Mouse (Mus musculus) hindbrain, embryonic 13.5 days (tissue): ENCODE results near the gene Slc36a4. TPM values are rescaled to one million over a fixed set of nuclear protein-coding genes. Genes with fewer than 3 reads are reported as not detected.

Source experiments
- ATAC-seq: fragments of 200-750 bp; cut with Nextera tagmentation; 2 replicates; pipeline ENCODE4 v1.8.0; 2017; ENCODE audit warnings: moderate TSS enrichment; ENCODE audit not compliant: low FRiP score
- H3K27ac ChIP-seq: fragments of 300-500 bp; sonication (generic); 2 replicates; pipeline ENCODE4 v1.5.1; 2015; ENCODE audit warnings: inconsistent platforms, mild to moderate bottlenecking, moderate library complexity
- H3K27me3 ChIP-seq: fragments of 300-500 bp; sonication (generic); 2 replicates; pipeline ENCODE4 v1.6.1; 2015; ENCODE audit warnings: mild to moderate bottlenecking, inconsistent platforms
- H3K36me3 ChIP-seq: fragments of 300-500 bp; sonication (generic); 2 replicates; pipeline ENCODE4 v1.6.1; 2015; ENCODE audit warnings: mild to moderate bottlenecking, inconsistent platforms
- H3K4me1 ChIP-seq: fragments of 300-500 bp; sonication (generic); replicated peaks from 2 replicates; pipeline ENCODE4 v1.6.1; 2015; ENCODE audit warnings: inconsistent platforms
- H3K4me2 ChIP-seq: fragments of 300-500 bp; sonication (generic); 2 replicates; pipeline ENCODE4 v1.6.1; 2015; ENCODE audit warnings: inconsistent platforms, mild to moderate bottlenecking, moderate library complexity
- H3K4me3 ChIP-seq: fragments of 300-500 bp; sonication (generic); 2 replicates; pipeline ENCODE4 v1.5.1; 2015; ENCODE audit warnings: mild to moderate bottlenecking, inconsistent platforms
- H3K9ac ChIP-seq: fragments of 300-500 bp; sonication (generic); 2 replicates; pipeline ENCODE4 v1.6.1; 2015; ENCODE audit warnings: mild to moderate bottlenecking, inconsistent platforms
- H3K9me3 ChIP-seq: fragments of 300-500 bp; sonication (generic); 2 replicates; pipeline ENCODE4 v1.6.1; 2016; ENCODE audit warnings: inconsistent platforms
- WGBS: fragments of 180-500 bp; shearing (Covaris S2); methylation state at CpG from one replicate; pipeline ENCODE4 v1.1.7; 2015; 5-methylcytosine and 5-hydroxymethylcytosine counted together
- polyA plus RNA-seq: library from polyadenylated mRNA; unstranded; fragments of >200 nt; fragmentation: Nextera tagmentation; extraction: Ambion mirVana; gene quantifications from 2 replicates; pipeline ENCODE4 v1.2.1, GENCODE M21; 2015

Gene Slc36a4
- 21.4 and 27.2 TPM in 2 replicates for polyA plus RNA-seq

GRCm38 (mm10) chr9:15709599-15710381 is at the start of gene Slc36a4:
Gene Slc36a4 (plus strand): TSS chr9:15709738.
- peak; percentile 95 for ATAC-seq
- peak within 1 kb of the TSS; percentile 71 for H3K4me3 ChIP-seq
- H3K27ac ChIP-seq, result peak within 1 kb of the TSS; percentile 94
- no peaks in the 10 kb centered on the region for H3K9me3 ChIP-seq
- H3K36me3 ChIP-seq, result no peaks in the 10 kb centered on the region
- peak within 1 kb of the TSS; percentile 93 for H3K9ac ChIP-seq
- H3K4me2 ChIP-seq, result peak within 1 kb of the TSS; percentile 72
- H3K4me1 ChIP-seq, result peaks cover 38% of the 10 kb centered on the region
- 0% methylated on average over 47 of the region's 75 CpGs for WGBS
- H3K27me3 ChIP-seq, result no peaks in the 10 kb centered on the region

- Histone ChIP-seq H3K4me3 (no peak overlapping the region), H3K9ac (no peak overlapping the region), H3K27ac (no peak overlapping the region), H3K4me1 (0 out of 2 replicates have a peak, but pooled peaks cover under 1% of the 10 kb centered on the region), H3K4me2 (no peak overlapping the region), H3K9me3 (no peaks in the 10 kb centered on the region), H3K36me3 (no peaks in the 10 kb centered on the region), H3K27me3 (no peaks in the 10 kb centered on the region)
- whole genome bisulfite sequencing, result 91% methylated on average over 7 of the region's 7 CpGs
- no peak for ATAC-seq
Observed at GRCm38 (mm10) chr9:15664606-15665005, 44.9 kb upstream of the Slc36a4 start.

DNA sequence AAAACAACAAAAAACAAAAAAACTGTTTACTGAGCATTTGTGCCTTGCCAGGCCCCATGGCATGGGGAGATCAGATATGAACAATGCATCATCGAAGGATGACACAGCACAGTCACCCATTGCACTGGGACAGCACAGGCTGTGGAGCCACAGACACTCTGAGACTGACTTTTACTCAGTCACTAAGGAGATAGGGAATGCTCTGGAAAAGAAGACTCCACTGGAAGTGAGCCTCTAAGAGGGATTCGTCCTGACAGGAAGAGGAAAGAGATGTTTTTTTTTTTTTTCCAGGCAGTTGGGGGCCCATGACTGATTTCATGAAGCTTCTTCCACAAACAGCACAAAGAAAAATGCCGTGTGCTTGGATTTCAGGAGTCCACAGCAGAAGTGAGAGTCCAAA is 40.1 kb upstream of the Slc36a4 start:
- H3K27ac ChIP-seq, result no peak overlapping the region
- H3K9ac ChIP-seq, result no peak overlapping the region
- peaks cover 8% of the 10 kb centered on the region; the same call in 1 of the 2 replicates for H3K4me1 ChIP-seq
- no peak for ATAC-seq
- H3K9me3 ChIP-seq, result no peaks in the 10 kb centered on the region
- H3K36me3 ChIP-seq, result no peaks in the 10 kb centered on the region
- no peaks in the 10 kb centered on the region for H3K27me3 ChIP-seq
- no peak overlapping the region for H3K4me3 ChIP-seq
- 73% methylated on average over 3 of the region's 3 CpGs for WGBS
- no peak overlapping the region for H3K4me2 ChIP-seq

GRCm38 (mm10) chr9:15670002-15670527 is 39.5 kb upstream of the Slc36a4 start:
- Histone ChIP-seq H3K4me1 (peaks cover 8% of the 10 kb centered on the region; the same call in 1 of the 2 replicates), H3K4me2 (no peak overlapping the region), H3K27ac (no peak overlapping the region), H3K9ac (no peak overlapping the region), H3K36me3 (no peaks in the 10 kb centered on the region), H3K27me3 (no peaks in the 10 kb centered on the region), H3K9me3 (no peaks in the 10 kb centered on the region), H3K4me3 (no peak overlapping the region)
- WGBS, result 24% methylated on average over 5 of the region's 5 CpGs
- ATAC-seq, result no peak; the same call in 1 of the 2 replicates

- Histone ChIP-seq H3K27ac (no peak overlapping the region), H3K27me3 (no peaks in the 10 kb centered on the region), H3K4me2 (no peak overlapping the region), H3K4me3 (no peak overlapping the region), H3K4me1 (peaks cover 8% of the 10 kb centered on the region; the same call in 1 of the 2 replicates), H3K9me3 (no peaks in the 10 kb centered on the region), H3K9ac (no peak overlapping the region), H3K36me3 (no peaks in the 10 kb centered on the region)
- no peak for ATAC-seq
- WGBS, result 43% methylated on average over 1 of the region's 1 CpGs
Observed at GRCm38 (mm10) chr9:15672251-15672650, 37.3 kb upstream of the Slc36a4 start.

DNA sequence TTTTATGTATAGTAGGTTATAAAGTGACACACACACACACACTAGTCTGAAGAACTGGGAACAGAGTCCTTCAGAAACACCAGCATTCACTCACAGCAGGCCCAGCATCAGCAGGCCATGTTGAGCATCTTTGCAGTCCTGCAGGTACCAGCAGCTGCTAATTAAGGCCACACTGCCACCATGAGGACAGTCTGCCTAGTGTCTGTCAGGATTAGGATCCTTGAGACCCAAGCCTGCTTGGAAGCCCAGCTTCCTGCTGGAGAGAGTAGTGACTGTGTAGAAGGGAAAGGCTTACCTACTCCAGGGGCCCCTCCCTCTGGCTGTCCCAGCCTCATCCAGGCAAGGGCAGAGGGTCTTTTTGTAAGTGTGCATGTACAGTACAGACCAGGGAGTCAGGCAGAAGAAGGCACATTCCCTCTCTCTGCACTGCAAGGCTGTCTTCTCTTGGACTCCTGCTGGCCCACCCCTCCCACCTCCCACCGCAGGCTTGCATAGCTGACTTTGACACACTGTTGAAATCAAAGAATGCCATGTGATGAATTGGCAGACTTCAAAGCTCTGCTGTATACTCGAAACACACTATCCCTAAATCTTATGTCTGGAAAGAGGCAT is 27.6 kb upstream of the Slc36a4 start:
- Histone ChIP-seq H3K4me1 (no peaks in the 10 kb centered on the region), H3K4me2 (no peak overlapping the region), H3K27me3 (no peaks in the 10 kb centered on the region), H3K4me3 (no peak overlapping the region), H3K9me3 (no peaks in the 10 kb centered on the region), H3K36me3 (no peaks in the 10 kb centered on the region), H3K9ac (no peak overlapping the region), H3K27ac (no peak overlapping the region)
- peak; percentile 88 for ATAC-seq
- WGBS, result 29% methylated on average over 2 of the region's 2 CpGs

GRCm38 (mm10) chr9:15685215-15685614 is 24.3 kb upstream of the Slc36a4 start:
- Histone ChIP-seq H3K9me3 (no peaks in the 10 kb centered on the region), H3K9ac (no peak overlapping the region), H3K36me3 (no peaks in the 10 kb centered on the region), H3K4me3 (no peak overlapping the region), H3K27me3 (no peaks in the 10 kb centered on the region), H3K27ac (no peak overlapping the region), H3K4me2 (no peak overlapping the region), H3K4me1 (no peaks in the 10 kb centered on the region)
- WGBS, result 13% methylated on average over 4 of the region's 4 CpGs
- ATAC-seq, result peak; percentile 77

- no peak overlapping the region for H3K4me2 ChIP-seq
- H3K36me3 ChIP-seq, result no peaks in the 10 kb centered on the region
- no peaks in the 10 kb centered on the region for H3K9me3 ChIP-seq
- H3K4me3 ChIP-seq, result no peak overlapping the region
- ATAC-seq, result no peak
- WGBS, result 94% methylated on average over 5 of the region's 5 CpGs
- H3K27me3 ChIP-seq, result no peaks in the 10 kb centered on the region
- H3K4me1 ChIP-seq, result no peaks in the 10 kb centered on the region
- H3K9ac ChIP-seq, result no peak overlapping the region
- no peak overlapping the region for H3K27ac ChIP-seq
Observed at GRCm38 (mm10) chr9:15687358-15687757, 22.2 kb upstream of the Slc36a4 start.

- H3K27me3 ChIP-seq, result no peaks in the 10 kb centered on the region
- ATAC-seq, result no peak
- no peak overlapping the region for H3K4me3 ChIP-seq
- no peak overlapping the region for H3K27ac ChIP-seq
- no peaks in the 10 kb centered on the region for H3K9me3 ChIP-seq
- H3K36me3 ChIP-seq, result no peaks in the 10 kb centered on the region
- no peak overlapping the region for H3K4me2 ChIP-seq
- no peak overlapping the region for H3K9ac ChIP-seq
- 76% methylated on average over 4 of the region's 4 CpGs for WGBS
- no peaks in the 10 kb centered on the region for H3K4me1 ChIP-seq
Observed at GRCm38 (mm10) chr9:15693847-15694246, 15.7 kb upstream of the Slc36a4 start.

- Histone ChIP-seq H3K9ac (no peak overlapping the region), H3K9me3 (no peaks in the 10 kb centered on the region), H3K4me2 (no peak overlapping the region), H3K27ac (no peak overlapping the region), H3K4me3 (no peak overlapping the region), H3K36me3 (no peaks in the 10 kb centered on the region), H3K4me1 (no peaks in the 10 kb centered on the region), H3K27me3 (no peaks in the 10 kb centered on the region)
- ATAC-seq, result no peak
- WGBS, result 52% methylated on average over 5 of the region's 5 CpGs
Observed at GRCm38 (mm10) chr9:15694989-15695388, 14.5 kb upstream of the Slc36a4 start.

GRCm38 (mm10) chr9:15705706-15706105 is 3.8 kb upstream of the Slc36a4 start:
- peaks cover 10% of the 10 kb centered on the region for H3K4me1 ChIP-seq
- H3K27me3 ChIP-seq, result no peaks in the 10 kb centered on the region
- H3K4me3 ChIP-seq, result no peak overlapping the region
- H3K4me2 ChIP-seq, result no peak overlapping the region
- H3K9ac ChIP-seq, result no peak overlapping the region
- 79% methylated on average over 10 of the region's 10 CpGs for WGBS
- H3K36me3 ChIP-seq, result no peaks in the 10 kb centered on the region
- no peak overlapping the region for H3K27ac ChIP-seq
- no peaks in the 10 kb centered on the region for H3K9me3 ChIP-seq
- no peak for ATAC-seq

GRCm38 (mm10) chr9:15708979-15709598 is 449 bp upstream of the Slc36a4 start:
- peaks cover 35% of the 10 kb centered on the region for H3K4me1 ChIP-seq
- H3K27me3 ChIP-seq, result no peaks in the 10 kb centered on the region
- H3K4me3 ChIP-seq, result peak overlapping the region; percentile 71
- H3K36me3 ChIP-seq, result no peaks in the 10 kb centered on the region
- 16% methylated on average over 14 of the region's 14 CpGs for WGBS
- H3K27ac ChIP-seq, result peak overlapping the region; percentile 94
- peak overlapping the region; percentile 72 for H3K4me2 ChIP-seq
- peak overlapping the region; percentile 93 for H3K9ac ChIP-seq
- ATAC-seq, result peak; percentile 68
- H3K9me3 ChIP-seq, result no peaks in the 10 kb centered on the region
